Mouse (Mus musculus): ENCODE measurements at regions not wholly inside any gene's neighbourhood (a gene's known extent, or its start where the extent isn't known, plus 50 kb on each side); places are given as distances from the start of the nearest gene placed in this dataset.

DNA sequence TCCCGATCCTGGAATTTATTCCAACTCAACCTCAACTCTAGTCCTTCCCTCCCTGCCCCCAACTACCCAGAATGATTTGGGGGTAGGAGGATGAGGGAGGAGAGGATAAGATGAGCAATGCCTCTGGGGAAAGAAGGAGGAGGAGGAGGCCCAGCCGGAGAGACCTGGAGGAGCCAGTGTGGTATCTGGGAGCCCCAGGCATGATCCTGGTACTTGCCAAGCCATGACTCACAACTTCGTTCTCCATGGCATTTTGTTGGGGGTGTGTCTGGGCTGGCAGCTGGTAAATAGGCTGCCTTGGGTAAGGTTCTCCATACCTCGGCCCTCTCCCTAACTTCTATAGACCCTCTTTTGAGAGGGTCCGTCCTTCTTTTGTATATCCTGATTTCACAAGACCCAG, 81.2 kb upstream of the Hoxc13 start:
- TF ChIP-seq CTCF (IDR thresholded peaks at IDR 0.05; ENCODE audit: extremely low read depth, insufficient read length, insufficient replicate concordance, low read depth, low read length), result no peak
- TF ChIP-seq POLR2A (IDR thresholded peaks at IDR 0.05; ENCODE audit: low read depth, low read length), result no peak

All from small intestine, adult 2 months (tissue).